Mouse (Mus musculus) frontal cortex, postnatal 36 days (tissue): ENCODE measurements around the gene Htra2.

Experiments used
- DNase-seq, 2 experiments: peaks; one replicate each; pipeline ENCODE4 v3.0.0; 2022; ENCODE audit warnings: low spot score in 2 of 2

Gene Htra2

DNA sequence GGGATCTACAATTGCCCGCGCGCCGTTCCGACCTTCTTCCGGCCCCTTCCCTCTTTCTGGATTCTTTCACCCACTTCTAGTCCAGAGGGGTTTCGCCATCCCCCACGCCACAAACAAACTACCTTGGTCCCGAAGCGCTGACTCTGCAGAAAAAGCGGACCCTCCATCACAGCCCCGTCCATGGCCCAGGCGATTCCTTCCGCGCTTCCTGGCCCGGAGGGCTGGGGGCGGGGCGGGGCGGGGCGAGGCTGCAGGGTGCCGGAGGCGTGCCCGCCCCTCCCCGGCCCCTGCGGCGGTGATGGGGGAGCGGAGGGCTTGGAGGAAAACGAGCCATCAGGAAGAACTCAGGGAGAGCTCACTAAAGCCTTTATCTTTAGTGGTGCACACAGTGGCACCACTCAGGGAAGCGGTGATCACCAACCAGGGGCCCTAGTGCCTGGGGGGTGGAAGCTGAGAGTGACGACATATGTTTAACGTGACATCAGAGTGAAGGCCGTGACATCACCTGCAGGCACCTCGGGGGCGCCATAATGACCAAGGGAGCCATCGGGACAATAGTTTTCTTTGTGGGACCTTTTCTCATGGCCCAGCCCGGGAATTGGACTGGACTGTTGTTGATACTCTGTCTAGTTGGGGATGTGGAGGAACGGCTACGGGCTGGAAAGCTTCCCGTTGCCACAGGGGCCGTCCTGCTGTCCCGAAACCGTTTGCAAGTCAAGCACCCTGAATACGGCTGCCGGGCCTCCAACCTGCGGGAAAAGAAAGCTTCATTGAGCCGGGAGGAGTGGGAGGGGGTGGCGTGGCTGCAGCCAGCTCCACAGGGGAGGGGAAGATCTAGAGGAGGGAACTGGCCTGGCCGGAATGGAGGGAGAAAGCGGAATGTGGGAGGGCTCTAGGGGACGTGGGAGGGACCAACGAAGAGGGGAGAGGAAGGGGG is 21.6 kb downstream of the Htra2 start, which contains the start of the genes Dok1 and Loxl3:
Gene Dok1, minus strand, starts transcription at position 223 of the 937 bp plus-strand sequence.
Gene Loxl3, plus strand, starts transcription at position 925 of the 937 bp plus-strand sequence.
- no peak for DNase-seq

DNA sequence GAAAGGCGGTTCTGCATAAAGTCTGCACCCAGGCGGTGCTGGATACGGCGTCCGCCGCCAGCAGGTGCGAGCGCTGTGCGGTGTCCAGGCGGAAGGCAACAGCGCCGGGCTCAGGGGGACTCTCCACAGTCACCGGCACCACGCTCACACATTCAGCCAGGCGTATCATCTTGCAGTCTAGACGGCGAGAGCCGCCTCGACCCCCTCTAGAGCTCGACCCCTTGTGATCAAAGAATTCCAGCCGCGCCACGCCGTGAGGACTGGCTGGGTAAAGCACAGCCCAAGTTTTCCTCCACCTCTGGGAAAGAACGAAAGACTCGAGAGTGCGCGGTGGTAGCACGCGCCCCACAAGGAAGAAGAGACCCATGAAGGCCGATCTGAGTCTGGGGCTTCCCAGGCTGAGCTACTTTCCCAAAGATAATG is 22.3 kb downstream of the Htra2 start:
- no peak for DNase-seq

GRCm38 (mm10) chr6:83031921-83032590 is 23.0 kb downstream of the Htra2 start:
- DNase-seq: no peak

- no peak for DNase-seq
Observed at GRCm38 (mm10) chr6:83031111-83031510, 24.0 kb downstream of the Htra2 start.

DNA sequence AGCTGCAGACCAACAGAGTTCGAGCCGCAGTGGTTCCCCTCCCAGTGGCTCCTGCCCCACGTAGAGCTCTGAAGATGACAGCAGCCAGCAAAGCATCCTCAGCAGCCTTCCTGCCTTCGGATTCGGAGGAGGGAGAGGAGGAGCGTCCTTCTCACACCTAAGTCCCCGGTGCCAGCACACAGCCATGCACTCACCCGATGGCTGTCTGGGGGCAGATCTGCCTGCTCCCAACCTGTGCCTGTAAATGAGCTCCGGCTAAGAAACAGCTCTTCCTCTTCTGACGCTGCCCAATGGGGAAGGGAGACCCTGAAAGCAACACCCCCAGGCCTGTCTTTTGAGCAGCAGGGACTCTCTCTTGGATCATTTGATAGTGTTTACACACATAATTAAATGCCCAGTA is 25.3 kb downstream of the Htra2 start:
- no peak for DNase-seq

DNA sequence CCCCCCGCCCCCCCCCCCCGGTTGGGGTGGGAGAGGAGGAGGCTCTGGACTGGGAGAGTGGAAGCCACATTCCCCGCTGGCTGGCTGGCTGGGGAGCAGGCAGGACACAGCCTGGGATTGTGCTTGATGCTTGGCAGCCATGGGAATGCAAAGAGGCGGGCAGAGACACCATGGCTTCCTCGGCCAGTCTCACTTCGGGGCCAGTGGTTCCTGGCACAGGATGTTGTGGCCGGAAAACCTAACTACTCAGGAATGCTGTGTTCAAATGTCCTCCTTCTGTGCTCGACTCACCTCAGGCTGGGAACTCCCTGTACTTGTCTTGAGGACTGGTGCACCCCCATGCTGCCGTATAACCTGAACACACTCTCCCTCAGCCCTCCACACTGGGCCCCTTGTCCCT is 27.4 kb downstream of the Htra2 start:
- DNase-seq: no peak

GRCm38 (mm10) chr6:83027293-83027692 is 27.8 kb downstream of the Htra2 start:
- DNase-seq: no peak

GRCm38 (mm10) chr6:83025221-83025620 is 29.9 kb downstream of the Htra2 start:
- no peak for DNase-seq

DNA sequence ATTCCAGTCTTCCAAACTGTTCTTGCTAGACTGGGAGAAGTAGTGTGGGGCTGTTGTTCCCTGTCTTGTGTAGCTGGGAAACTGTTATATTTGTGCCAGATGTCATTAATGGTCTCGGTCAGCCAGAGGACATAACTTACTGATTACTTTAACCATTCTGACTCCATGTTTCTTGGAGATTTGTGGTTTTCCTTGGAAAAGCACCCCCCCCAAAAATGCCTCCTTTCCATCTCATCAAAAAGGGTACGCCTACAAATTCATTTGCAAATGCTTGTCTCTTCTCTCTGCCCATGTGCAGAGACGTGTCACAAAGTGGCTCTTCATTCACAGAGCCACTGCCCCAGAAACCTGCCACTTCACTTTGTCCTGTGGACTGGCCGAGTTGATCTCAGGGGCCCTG is 30.7 kb downstream of the Htra2 start:
- DNase-seq: no peak

GRCm38 (mm10) chr6:83023786-83024185 is 31.3 kb downstream of the Htra2 start:
- DNase-seq: no peak

DNA sequence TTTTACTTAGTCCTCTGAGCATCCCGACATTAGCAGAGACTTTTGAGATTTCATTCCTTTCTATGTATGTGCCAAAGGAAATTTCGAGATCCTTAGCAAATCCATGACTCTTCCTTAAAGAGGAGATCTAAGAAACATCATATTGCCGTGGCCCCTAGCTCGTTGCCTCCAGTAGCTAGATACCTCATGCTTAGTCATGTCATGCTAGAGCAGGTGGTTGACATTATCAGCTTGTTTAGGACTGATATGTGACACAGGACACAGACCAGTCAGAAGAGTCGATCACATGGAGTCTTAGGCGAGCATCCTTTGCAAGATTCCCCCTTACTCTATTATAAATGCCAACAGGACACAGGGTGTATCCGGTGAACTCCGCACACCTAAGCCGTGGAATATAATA is 32.1 kb downstream of the Htra2 start:
- DNase-seq: no peak

DNA sequence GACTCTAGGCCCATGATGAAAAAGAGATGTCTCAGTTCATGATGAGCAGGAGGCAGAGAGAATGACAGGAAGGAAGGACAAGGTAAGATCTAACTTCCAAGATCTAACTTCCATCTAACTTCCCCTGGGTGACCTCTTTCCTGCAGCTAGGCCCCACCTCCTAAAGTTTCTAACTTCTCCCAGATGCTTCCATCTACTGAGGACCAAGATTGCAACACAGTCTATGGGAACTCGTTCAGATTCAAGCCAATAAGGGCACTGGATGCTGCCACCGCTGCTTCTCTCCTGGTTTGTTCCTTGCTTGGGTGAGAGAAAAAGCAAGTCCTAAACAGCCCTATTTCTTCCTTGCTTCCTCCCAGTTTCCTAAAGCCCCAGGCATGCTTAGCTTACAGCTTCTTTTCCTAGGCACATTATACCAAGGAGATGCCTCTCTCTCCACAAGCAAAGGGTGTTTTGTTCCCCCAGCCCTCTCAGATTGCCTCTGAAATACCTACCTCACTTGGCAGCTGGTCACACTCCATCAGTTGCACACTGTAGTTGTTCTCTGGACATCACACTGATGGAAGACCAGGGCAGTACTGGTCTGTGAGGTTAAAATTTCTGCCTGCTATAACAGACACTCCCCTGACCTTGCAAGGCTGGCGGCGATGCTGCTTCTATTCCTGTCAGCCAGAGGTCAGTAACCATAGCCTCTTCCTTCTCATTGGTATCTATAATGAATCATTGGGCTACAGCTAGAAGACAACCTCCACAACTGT is 34.1 kb downstream of the Htra2 start:
- DNase-seq: no peak

- DNase-seq: no peak
Observed at GRCm38 (mm10) chr6:83020121-83020520, 35.0 kb downstream of the Htra2 start.

DNA sequence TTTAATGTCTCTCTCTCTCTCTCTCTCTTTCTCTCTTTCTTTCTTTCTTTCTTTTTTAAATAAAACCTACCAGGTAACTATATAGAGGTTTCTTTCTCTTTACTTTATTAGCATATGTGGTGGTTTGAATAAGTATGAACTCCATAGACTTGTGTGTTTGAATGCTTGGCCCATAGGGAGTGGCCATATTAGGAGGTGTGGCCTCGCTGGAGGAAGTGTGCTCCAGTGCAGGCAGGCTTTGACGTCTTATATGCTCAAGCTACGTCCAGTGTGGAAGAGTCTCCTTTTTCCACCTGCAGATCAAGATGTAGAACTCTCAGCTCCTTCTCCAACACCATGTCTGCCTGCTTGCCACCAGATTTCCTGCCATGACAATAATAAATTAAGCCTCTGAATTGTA is 36.0 kb downstream of the Htra2 start:
- no peak for DNase-seq

GRCm38 (mm10) chr6:83017190-83017589 is 37.9 kb downstream of the Htra2 start:
- no peak for DNase-seq

- no peak for DNase-seq
Observed at GRCm38 (mm10) chr6:83015749-83016148, 39.3 kb downstream of the Htra2 start.

GRCm38 (mm10) chr6:83014482-83015466 is 40.3 kb downstream of the Htra2 start:
- DNase-seq: no peak

- no peak for DNase-seq
Observed at GRCm38 (mm10) chr6:83013444-83013843, 41.6 kb downstream of the Htra2 start.

GRCm38 (mm10) chr6:83011756-83012155 is 43.3 kb downstream of the Htra2 start:
- no peak for DNase-seq

DNA sequence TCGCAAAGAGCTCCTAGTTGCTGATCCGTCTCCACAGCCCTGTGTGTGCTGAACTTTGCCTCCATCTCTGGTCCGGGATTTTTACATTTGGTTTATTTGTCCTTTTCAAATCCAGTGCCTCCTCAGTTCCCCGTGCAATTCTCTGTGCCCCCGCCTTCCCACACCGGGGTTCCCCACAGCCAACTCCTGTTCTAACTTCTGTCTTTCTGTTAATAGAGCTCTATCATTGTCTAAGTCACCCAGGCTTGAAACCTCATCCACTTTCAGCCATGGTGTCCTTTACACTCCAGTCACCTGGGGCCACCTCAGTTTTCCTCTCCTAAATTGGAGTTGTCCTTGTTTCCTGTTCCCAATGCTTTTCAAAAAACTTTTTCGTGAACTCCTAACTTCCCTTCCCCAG is 43.8 kb downstream of the Htra2 start:
- no peak for DNase-seq

DNA sequence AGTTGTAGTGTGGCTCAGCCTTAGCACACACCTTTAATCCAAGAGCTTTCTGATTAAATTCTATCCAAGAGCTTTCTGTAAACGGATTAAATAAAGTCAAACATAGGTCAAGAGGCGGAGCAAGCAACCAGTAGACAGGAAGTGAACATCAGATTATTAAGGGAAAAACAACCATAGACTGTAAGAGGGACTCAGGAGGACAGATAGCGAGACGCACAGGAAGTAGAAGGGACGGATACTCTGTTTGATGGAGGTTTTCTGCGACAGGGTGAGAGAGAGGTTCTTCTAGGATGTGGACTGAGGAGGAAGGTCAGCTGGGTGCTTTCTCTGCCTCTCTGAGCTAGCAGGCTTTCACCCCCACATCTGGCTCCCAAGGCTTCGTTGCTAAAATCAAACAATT is 45.1 kb downstream of the Htra2 start:
- DNase-seq: no peak
